Mouse (Mus musculus): Measurements from ENCODE around the gene Pmis2.

Gene Pmis2

GRCm38 (mm10) chr7:30671480-30671879 lies at the start of gene Pmis2:
Pmis2 (minus strand) TSS chr7:30671605.
- DNase-seq (ENCODE audit: low read depth, low spot score): no peak

- DNase-seq (ENCODE audit: low read depth, low spot score): no peak
Observed at GRCm38 (mm10) chr7:30719669-30720068, 48.3 kb upstream of the Pmis2 start.

- no peak for DNase-seq (ENCODE audit: low read depth, low spot score)
Observed at GRCm38 (mm10) chr7:30717716-30718046, 46.3 kb upstream of the Pmis2 start.

GRCm38 (mm10) chr7:30717006-30717715 lies 45.8 kb upstream of the Pmis2 start:
- DNase-seq (ENCODE audit: low read depth, low spot score): peak; percentile 73

GRCm38 (mm10) chr7:30711942-30712341 lies 40.5 kb upstream of the Pmis2 start, which contains the start of gene Atp4a:
Atp4a (plus strand) TSS chr7:30712209.
- DNase-seq (ENCODE audit: low read depth, low spot score): no peak

- no peak for DNase-seq (ENCODE audit: low read depth, low spot score)
Observed at GRCm38 (mm10) chr7:30707441-30707840, 36.0 kb upstream of the Pmis2 start.

- DNase-seq (ENCODE audit: low read depth, low spot score): no peak
Observed at GRCm38 (mm10) chr7:30706214-30706882, 34.9 kb upstream of the Pmis2 start.

- no peak for DNase-seq (ENCODE audit: low read depth, low spot score)
Observed at GRCm38 (mm10) chr7:30698589-30698988, 27.2 kb upstream of the Pmis2 start, which contains the start of gene 2200002J24Rik. 2200002J24Rik (plus strand) TSS chr7:30698926.

- no peak for DNase-seq (ENCODE audit: low read depth, low spot score)
Observed at GRCm38 (mm10) chr7:30698101-30698500, 26.7 kb upstream of the Pmis2 start.

GRCm38 (mm10) chr7:30688325-30688724 lies 16.9 kb upstream of the Pmis2 start:
- no peak for DNase-seq (ENCODE audit: low read depth, low spot score)

GRCm38 (mm10) chr7:30683425-30683824 lies 12.0 kb upstream of the Pmis2 start:
- DNase-seq (ENCODE audit: low read depth, low spot score): no peak

GRCm38 (mm10) chr7:30681897-30682296 lies 10.5 kb upstream of the Pmis2 start:
- no peak for DNase-seq (ENCODE audit: low read depth, low spot score)

GRCm38 (mm10) chr7:30678263-30678975 lies 7.0 kb upstream of the Pmis2 start:
- no peak for DNase-seq (ENCODE audit: low read depth, low spot score)

- no peak for DNase-seq (ENCODE audit: low read depth, low spot score)
Observed at GRCm38 (mm10) chr7:30669229-30669628, 2.2 kb downstream of the Pmis2 start.

GRCm38 (mm10) chr7:30665321-30665720 lies 6.1 kb downstream of the Pmis2 start:
- DNase-seq (ENCODE audit: low read depth, low spot score): no peak

- DNase-seq (ENCODE audit: low read depth, low spot score): peak; percentile 88
Observed at GRCm38 (mm10) chr7:30664529-30665200, 6.7 kb downstream of the Pmis2 start, which contains the start of gene Haus5. Haus5 (minus strand) TSS chr7:30664994.

GRCm38 (mm10) chr7:30649591-30650540 lies 21.5 kb downstream of the Pmis2 start, which contains the start of gene Rbm42:
Rbm42 (minus strand) TSS chr7:30650317.
- DNase-seq (ENCODE audit: low read depth, low spot score): peak; percentile 98

- DNase-seq (ENCODE audit: low read depth, low spot score): no peak
Observed at GRCm38 (mm10) chr7:30639083-30639482, 32.3 kb downstream of the Pmis2 start.

GRCm38 (mm10) chr7:30636395-30636794 lies 35.0 kb downstream of the Pmis2 start:
- no peak for DNase-seq (ENCODE audit: low read depth, low spot score)

GRCm38 (mm10) chr7:30635752-30636151 lies 35.7 kb downstream of the Pmis2 start, which contains the start of gene Etv2:
Etv2 (minus strand) TSS chr7:30635852.
- DNase-seq (ENCODE audit: low read depth, low spot score): no peak

- DNase-seq (ENCODE audit: low read depth, low spot score): no peak
Observed at GRCm38 (mm10) chr7:30634621-30635020, 36.8 kb downstream of the Pmis2 start.
